Mouse (Mus musculus): ENCODE data around the gene Cd151.
A peak's percentile ranks its signal among the peaks of the same experiment; 100 is the strongest.

- TF ChIP-seq POLR2A (IDR thresholded peaks at IDR 0.05; ENCODE audit: insufficient read depth, low read length) (no peak), EP300 (IDR thresholded peaks at IDR 0.05; ENCODE audit: insufficient read depth, low read depth, low read length) (0 out of 2 replicates have a peak, but pooled peaks have one; percentile 12)
Measured at GRCm38 (mm10) chr7:141429310-141429709, 37.9 kb upstream of the Cd151 start, which contains the start of gene Cend1.
